Mouse (Mus musculus): ENCODE results near the gene Sytl1. TPM values are rescaled to one million over a fixed set of nuclear protein-coding genes. Genes with fewer than 3 reads are reported as not detected.

Sytl1 gene
- polyA plus RNA-seq, 1 experiment: 1.1 TPM

- TF ChIP-seq CTCF (IDR thresholded peaks at IDR 0.05; ENCODE audit: borderline replicate concordance, insufficient read depth, low read length): no peak
- TF ChIP-seq POLR2A (IDR thresholded peaks at IDR 0.05; ENCODE audit: low read depth, low read length): no peak
- peaks cover 2% of the 10 kb centered on the region; the same call in 1 of the 2 replicates for H3K4me1 ChIP-seq (ENCODE audit: control insufficient read depth, insufficient read depth, low read length)
- no peak overlapping the region for H3K27ac ChIP-seq (ENCODE audit: insufficient read depth, low read length)
- no peak overlapping the region for H3K4me3 ChIP-seq (ENCODE audit: insufficient read depth, low read length)
Measured at GRCm38 (mm10) chr4:133281951-133282481, 19.1 kb upstream of the Sytl1 start.

GRCm38 (mm10) chr4:133281513-133281912 lies 18.6 kb upstream of the Sytl1 start:
- no peak for TF ChIP-seq POLR2A (IDR thresholded peaks at IDR 0.05; ENCODE audit: low read depth, low read length)
- no peak for TF ChIP-seq CTCF (IDR thresholded peaks at IDR 0.05; ENCODE audit: borderline replicate concordance, insufficient read depth, low read length)
- no peak overlapping the region for H3K4me3 ChIP-seq (ENCODE audit: insufficient read depth, low read length)
- peaks cover 2% of the 10 kb centered on the region; the same call in 1 of the 2 replicates for H3K4me1 ChIP-seq (ENCODE audit: control insufficient read depth, insufficient read depth, low read length)
- no peak overlapping the region for H3K27ac ChIP-seq (ENCODE audit: insufficient read depth, low read length)

GRCm38 (mm10) chr4:133278482-133278881 lies 15.6 kb upstream of the Sytl1 start:
- H3K4me3 ChIP-seq (ENCODE audit: insufficient read depth, low read length): no peak overlapping the region; the same call in 1 of the 2 replicates
- TF ChIP-seq CTCF (IDR thresholded peaks at IDR 0.05; ENCODE audit: borderline replicate concordance, insufficient read depth, low read length) (no peak), POLR2A (IDR thresholded peaks at IDR 0.05; ENCODE audit: low read depth, low read length) (no peak)
- H3K4me1 ChIP-seq (ENCODE audit: control insufficient read depth, insufficient read depth, low read length): peaks cover 2% of the 10 kb centered on the region; the same call in 1 of the 2 replicates
- H3K27ac ChIP-seq (ENCODE audit: insufficient read depth, low read length): peak overlapping the region; percentile 68

GRCm38 (mm10) chr4:133278067-133278466 lies 15.2 kb upstream of the Sytl1 start:
- TF ChIP-seq CTCF (IDR thresholded peaks at IDR 0.05; ENCODE audit: borderline replicate concordance, insufficient read depth, low read length): no peak
- no peak; the same call in 1 of the 2 replicates for TF ChIP-seq POLR2A (IDR thresholded peaks at IDR 0.05; ENCODE audit: low read depth, low read length)
- Histone ChIP-seq H3K4me1 (ENCODE audit: control insufficient read depth, insufficient read depth, low read length) (peaks cover 2% of the 10 kb centered on the region; the same call in 1 of the 2 replicates), H3K27ac (ENCODE audit: insufficient read depth, low read length) (peak overlapping the region; percentile 68), H3K4me3 (ENCODE audit: insufficient read depth, low read length) (peak overlapping the region; percentile 88)

- Histone ChIP-seq H3K4me1 (ENCODE audit: control insufficient read depth, insufficient read depth, low read length) (peaks cover 2% of the 10 kb centered on the region; the same call in 1 of the 2 replicates), H3K4me3 (ENCODE audit: insufficient read depth, low read length) (peak within 1 kb of the TSS; percentile 88), H3K27ac (ENCODE audit: insufficient read depth, low read length) (peak within 1 kb of the TSS; percentile 68)
- TF ChIP-seq CTCF (IDR thresholded peaks at IDR 0.05; ENCODE audit: borderline replicate concordance, insufficient read depth, low read length) (no peak), POLR2A (IDR thresholded peaks at IDR 0.05; ENCODE audit: low read depth, low read length) (peak; percentile 59)
Measured at GRCm38 (mm10) chr4:133277104-133278026, 14.5 kb upstream of the Sytl1 start, which contains the start of gene Tmem222. Gene Tmem222 (minus strand): TSS chr4:133277792.

- no peaks in the 10 kb centered on the region for H3K4me1 ChIP-seq (ENCODE audit: control insufficient read depth, insufficient read depth, low read length)
- TF ChIP-seq CTCF (IDR thresholded peaks at IDR 0.05; ENCODE audit: borderline replicate concordance, insufficient read depth, low read length): no peak
- no peak for TF ChIP-seq POLR2A (IDR thresholded peaks at IDR 0.05; ENCODE audit: low read depth, low read length)
- no peak overlapping the region for H3K27ac ChIP-seq (ENCODE audit: insufficient read depth, low read length)
- H3K4me3 ChIP-seq (ENCODE audit: insufficient read depth, low read length): no peak overlapping the region
Measured at GRCm38 (mm10) chr4:133270929-133271328, 8.0 kb upstream of the Sytl1 start.

GRCm38 (mm10) chr4:133269596-133269995 lies 6.7 kb upstream of the Sytl1 start:
- TF ChIP-seq CTCF (IDR thresholded peaks at IDR 0.05; ENCODE audit: borderline replicate concordance, insufficient read depth, low read length): no peak
- TF ChIP-seq POLR2A (IDR thresholded peaks at IDR 0.05; ENCODE audit: low read depth, low read length): no peak
- H3K4me1 ChIP-seq (ENCODE audit: control insufficient read depth, insufficient read depth, low read length): no peaks in the 10 kb centered on the region
- no peak overlapping the region for H3K4me3 ChIP-seq (ENCODE audit: insufficient read depth, low read length)
- H3K27ac ChIP-seq (ENCODE audit: insufficient read depth, low read length): peak overlapping the region; percentile 57; the same call in 1 of the 2 replicates

- Histone ChIP-seq H3K27ac (ENCODE audit: insufficient read depth, low read length) (no peak overlapping the region), H3K4me1 (ENCODE audit: control insufficient read depth, insufficient read depth, low read length) (no peaks in the 10 kb centered on the region), H3K4me3 (ENCODE audit: insufficient read depth, low read length) (no peak overlapping the region)
- no peak for TF ChIP-seq CTCF (IDR thresholded peaks at IDR 0.05; ENCODE audit: borderline replicate concordance, insufficient read depth, low read length)
- no peak for TF ChIP-seq POLR2A (IDR thresholded peaks at IDR 0.05; ENCODE audit: low read depth, low read length)
Measured at GRCm38 (mm10) chr4:133268931-133269330, 6.0 kb upstream of the Sytl1 start.

- Histone ChIP-seq H3K4me1 (ENCODE audit: control insufficient read depth, insufficient read depth, low read length) (no peaks in the 10 kb centered on the region), H3K4me3 (ENCODE audit: insufficient read depth, low read length) (no peak overlapping the region), H3K27ac (ENCODE audit: insufficient read depth, low read length) (no peak overlapping the region)
- TF ChIP-seq POLR2A (IDR thresholded peaks at IDR 0.05; ENCODE audit: low read depth, low read length): no peak
- no peak for TF ChIP-seq CTCF (IDR thresholded peaks at IDR 0.05; ENCODE audit: borderline replicate concordance, insufficient read depth, low read length)
Measured at GRCm38 (mm10) chr4:133266248-133266880, 3.5 kb upstream of the Sytl1 start.
